Mouse (Mus musculus) C2C12 (cell line): ENCODE data around the gene Megf11. TPM values are rescaled to one million over a fixed set of nuclear protein-coding genes. Genes with fewer than 3 reads are reported as not detected.
"Not testable (repeated sequence)": the region's sequence is repeated elsewhere in the genome, so short reads cannot be mapped to it uniquely, and the experiment has no call there.

ENCODE experiments used
- H3K27me3 ChIP-seq: one replicate; pipeline ENCODE4 v1.6.1; 2011; ENCODE audit not compliant: control insufficient read depth, insufficient read depth, insufficient read length
- H3K36me3 ChIP-seq: one replicate; pipeline ENCODE4 v1.6.1; 2011; ENCODE audit not compliant: control insufficient read depth, insufficient read depth
- H3K4me3 ChIP-seq: one replicate; pipeline ENCODE4 v1.5.1; 2011; ENCODE audit warnings: mild to moderate bottlenecking, control low read depth; ENCODE audit not compliant: poor library complexity, insufficient read depth, severe bottlenecking
- H3K79me2 ChIP-seq: one replicate; pipeline ENCODE4 v1.6.1; 2011; ENCODE audit not compliant: control insufficient read depth, insufficient read depth
- H3K79me3 ChIP-seq: one replicate; pipeline ENCODE4 v1.6.1; 2011; ENCODE audit warnings: low read depth, control low read depth
- H3ac ChIP-seq: one replicate; pipeline ENCODE3; 2011; ENCODE audit warnings: low read depth; ENCODE audit not compliant: control insufficient read depth, insufficient read length
- CEBPB ChIP-seq: IDR thresholded peaks from one replicate; pipeline ENCODE4 v1.6.1; 2011; ENCODE audit warnings: low read depth, mild to moderate bottlenecking, control low read depth, moderate library complexity
- CTCF ChIP-seq: IDR thresholded peaks from one replicate; pipeline ENCODE4 v1.5.1; 2011; ENCODE audit not compliant: control insufficient read depth, insufficient read depth, insufficient read length
- FOSL1 ChIP-seq: IDR thresholded peaks from one replicate; pipeline ENCODE4 v1.8.0; 2011; ENCODE audit warnings: mild to moderate bottlenecking, low read length; ENCODE audit not compliant: poor library complexity, insufficient read depth, severe bottlenecking
- MAX ChIP-seq: IDR thresholded peaks from one replicate; pipeline ENCODE4 v1.6.1; 2011; ENCODE audit warnings: mild to moderate bottlenecking, control low read depth
- MYOD1 ChIP-seq: IDR thresholded peaks from one replicate; pipeline ENCODE4 v1.6.1; 2011; ENCODE audit warnings: low read depth; ENCODE audit not compliant: control insufficient read depth, insufficient read length
- MYOG ChIP-seq: IDR thresholded peaks from one replicate; pipeline ENCODE4 v1.6.1; 2011; ENCODE audit not compliant: control insufficient read depth, insufficient read length; ENCODE audit errors: extremely low read depth
- USF1 ChIP-seq: IDR thresholded peaks from one replicate; pipeline ENCODE4 v1.6.1; 2011; ENCODE audit warnings: low read depth, mild to moderate bottlenecking, control low read depth, moderate library complexity
- polyA plus RNA-seq: library from polyadenylated mRNA; unstranded; fragments of >200 nt; fragmentation: generic; extraction: Trizol; gene quantifications from one replicate; pipeline ENCODE4 v1.2.1, GENCODE M21; 2012; ENCODE audit warnings: missing spikeins

The Megf11 gene
- polyA plus RNA-seq, 1 experiment: 0.07 TPM

- TF ChIP-seq FOSL1 (no peak), USF1 (no peak), MYOD1 (no peak), MAX (no peak), CEBPB (no peak), MYOG (no peak), CTCF (no peak)
- Histone ChIP-seq H3K79me3 (no peaks in the 10 kb centered on the region), H3ac (no peak overlapping the region)
These were observed 317.5 kb downstream of the Megf11 start for GRCm38 (mm10) chr9:64702937-64703336.

GRCm38 (mm10) chr9:64703420-64703965 is 318.1 kb downstream of the Megf11 start:
- Histone ChIP-seq H3K36me3 (no peaks in the 10 kb centered on the region), H3K79me2 (no peaks in the 10 kb centered on the region), H3K79me3 (no peaks in the 10 kb centered on the region), H3K4me3 (no peak overlapping the region), H3ac (no peak overlapping the region), H3K27me3 (no peaks in the 10 kb centered on the region)
- no peak for TF ChIP-seq MYOG
- TF ChIP-seq CEBPB: no peak

More at GRCm38 (mm10) chr9:64702937-64703336, 317.5 kb downstream of the Megf11 start:
- no peaks in the 10 kb centered on the region for H3K79me2 ChIP-seq
- H3K4me3 ChIP-seq: no peak overlapping the region
- H3K36me3 ChIP-seq: no peaks in the 10 kb centered on the region
- no peaks in the 10 kb centered on the region for H3K27me3 ChIP-seq

GRCm38 (mm10) chr9:64704073-64704840 is 318.8 kb downstream of the Megf11 start:
- no peak for TF ChIP-seq CEBPB
- no peak for TF ChIP-seq FOSL1
- TF ChIP-seq MYOG: no peak
- TF ChIP-seq CTCF: no peak
- TF ChIP-seq USF1: no peak
- TF ChIP-seq MYOD1: no peak
- no peak for TF ChIP-seq MAX
- no peaks in the 10 kb centered on the region for H3K36me3 ChIP-seq
- no peak overlapping the region for H3ac ChIP-seq
- H3K4me3 ChIP-seq: no peak overlapping the region
- no peaks in the 10 kb centered on the region for H3K79me3 ChIP-seq
- no peaks in the 10 kb centered on the region for H3K79me2 ChIP-seq
- H3K27me3 ChIP-seq: no peaks in the 10 kb centered on the region

GRCm38 (mm10) chr9:64710291-64710690 is 324.9 kb downstream of the Megf11 start:
- not testable (repeated sequence) for H3K27me3 ChIP-seq, H3K4me3 ChIP-seq, H3K79me2 ChIP-seq, H3K36me3 ChIP-seq, H3ac ChIP-seq, H3K79me3 ChIP-seq

GRCm38 (mm10) chr9:64719526-64720163 is 334.2 kb downstream of the Megf11 start:
- Histone ChIP-seq H3K79me2 (no peaks in the 10 kb centered on the region), H3K36me3 (peaks cover 28% of the 10 kb centered on the region), H3K27me3 (no peaks in the 10 kb centered on the region), H3ac (no peak overlapping the region), H3K79me3 (no peaks in the 10 kb centered on the region), H3K4me3 (no peak overlapping the region)
- no peak for TF ChIP-seq CTCF
- TF ChIP-seq MYOG: no peak
- TF ChIP-seq MAX: no peak
- no peak for TF ChIP-seq MYOD1
- no peak for TF ChIP-seq CEBPB
- no peak for TF ChIP-seq FOSL1
- TF ChIP-seq USF1: no peak

DNA sequence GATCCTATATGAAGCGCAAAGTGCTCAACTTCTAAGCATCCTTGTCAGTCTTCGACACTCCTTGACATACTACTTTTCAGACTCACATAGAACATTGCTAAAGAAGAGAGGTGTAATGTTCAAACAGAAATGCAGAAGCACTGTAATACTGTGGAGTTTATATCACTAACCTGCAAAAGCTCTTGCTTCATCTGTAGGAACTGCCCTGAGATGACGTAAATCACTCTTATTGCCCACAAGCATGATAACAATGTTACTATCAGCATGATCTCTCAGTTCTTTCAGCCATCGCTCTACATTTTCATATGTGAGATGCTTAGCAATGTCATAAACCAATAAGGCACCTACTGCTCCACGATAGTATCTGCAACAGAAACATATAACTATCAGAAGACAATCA is 341.0 kb downstream of the Megf11 start:
- H3K36me3 ChIP-seq: peaks cover 15% of the 10 kb centered on the region
- H3ac ChIP-seq: no peak overlapping the region
- H3K79me3 ChIP-seq: peaks cover 17% of the 10 kb centered on the region
- TF ChIP-seq FOSL1 (no peak), MAX (no peak), USF1 (no peak), CTCF (no peak), CEBPB (no peak), MYOG (no peak), MYOD1 (no peak)
- H3K27me3 ChIP-seq: no peaks in the 10 kb centered on the region
- no peak overlapping the region for H3K4me3 ChIP-seq
- peaks cover 38% of the 10 kb centered on the region for H3K79me2 ChIP-seq
